14 mouse cellular contexts compared by ENCODE assay signal in genomic region chr14:25180126-25180525, GRCm38 (mm10).
"Had no signal": no experiment of that assay in that cellular context is flagged by ENCODE, and none has a peak within 500 bp of the region (broad histone marks: within the 10 kb centered on the region; RNA-seq: fewer than 3 reads in every experiment).

No protein-coding gene starts in this region.

- H3K4me1 ChIP-seq: liver, embryonic 12.5 days; midbrain, embryonic 12.5 days; neural tube, embryonic 12.5 days; stomach, embryonic 15.5 days had no signal

- H3K27ac ChIP-seq: liver, embryonic 12.5 days; liver, embryonic 14.5 days; midbrain, embryonic 12.5 days; neural tube, embryonic 12.5 days; stomach, embryonic 15.5 days; stomach, postnatal 0 days had no signal

- H3K36me3 ChIP-seq: liver, embryonic 12.5 days; midbrain, embryonic 12.5 days; neural tube, embryonic 12.5 days; stomach, embryonic 15.5 days had no signal

- H3K4me2 ChIP-seq: liver, embryonic 12.5 days; lung, embryonic 14.5 days; midbrain, embryonic 12.5 days; neural tube, embryonic 12.5 days; stomach, embryonic 15.5 days had no signal

- H3K9me3 ChIP-seq: liver, embryonic 12.5 days; midbrain, embryonic 12.5 days; neural tube, embryonic 12.5 days; stomach, embryonic 15.5 days had no signal

- H3K4me3 ChIP-seq: liver, embryonic 12.5 days; midbrain, embryonic 12.5 days; neural tube, embryonic 12.5 days; stomach, embryonic 15.5 days had no signal

- DNase-seq: lung, adult 18-20 months; lung, embryonic 14.5 days; lung, postnatal 10 days; lung, postnatal 4 days; right cerebral cortex, postnatal 14 days; thymus, adult 18-20 months; thymus, postnatal 14 days; thymus, postnatal 36 days had no signal

- ATAC-seq: liver, embryonic 12.5 days had no signal

- H3K9ac ChIP-seq: liver, embryonic 12.5 days; liver, embryonic 14.5 days; lung, embryonic 14.5 days; midbrain, embryonic 12.5 days; neural tube, embryonic 12.5 days; stomach, embryonic 15.5 days had no signal

- H3K27me3 ChIP-seq: liver, embryonic 12.5 days; neural tube, embryonic 12.5 days; stomach, embryonic 15.5 days had no signal
